Mouse (Mus musculus) forebrain, embryonic 15.5 days (tissue): ENCODE data around the gene Eme2. TPM values are rescaled to one million over a fixed set of nuclear protein-coding genes. Genes with fewer than 3 reads are reported as not detected.

Experiments used
- ATAC-seq: fragments of 200-750 bp; cut with Nextera tagmentation; replicated peaks from 2 replicates; pipeline ENCODE4 v1.8.0; 2017; ENCODE audit warnings: mild to moderate bottlenecking, moderate TSS enrichment, moderate library complexity
- H3K27ac ChIP-seq: fragments of 300-500 bp; sonication (generic); replicated peaks from 2 replicates; pipeline ENCODE4 v1.5.1; 2015; ENCODE audit warnings: mild to moderate bottlenecking, inconsistent platforms
- H3K27me3 ChIP-seq: fragments of 300-500 bp; sonication (generic); 2 replicates; pipeline ENCODE4 v1.6.1; 2015; ENCODE audit warnings: inconsistent platforms
- H3K36me3 ChIP-seq: fragments of 300-500 bp; sonication (generic); 2 replicates; pipeline ENCODE4 v1.6.1; 2015; ENCODE audit warnings: mild to moderate bottlenecking, inconsistent platforms
- H3K4me1 ChIP-seq: fragments of 300-500 bp; sonication (generic); 2 replicates; pipeline ENCODE4 v1.6.1; 2015; ENCODE audit warnings: inconsistent platforms
- H3K4me2 ChIP-seq: fragments of 300-500 bp; sonication (generic); replicated peaks from 2 replicates; pipeline ENCODE4 v1.6.1; 2015; ENCODE audit warnings: mild to moderate bottlenecking, inconsistent platforms
- H3K4me3 ChIP-seq: fragments of 300-500 bp; sonication (generic); 2 replicates; pipeline ENCODE4 v1.5.1; 2015; ENCODE audit warnings: mild to moderate bottlenecking, inconsistent platforms
- H3K9ac ChIP-seq: fragments of 300-500 bp; sonication (generic); replicated peaks from 2 replicates; pipeline ENCODE4 v1.6.1; 2015; ENCODE audit warnings: mild to moderate bottlenecking, inconsistent platforms
- H3K9me3 ChIP-seq: fragments of 300-500 bp; sonication (generic); 2 replicates; pipeline ENCODE4 v1.6.1; 2016; ENCODE audit warnings: inconsistent platforms
- WGBS: fragments of 180-500 bp; shearing (Covaris S2); methylation state at CpG from one replicate; pipeline ENCODE4 v1.1.7; 2015; ENCODE audit warnings: mixed read lengths; 5-methylcytosine and 5-hydroxymethylcytosine counted together
- polyA plus RNA-seq: library from polyadenylated mRNA; unstranded; fragments of >200 nt; fragmentation: Nextera tagmentation; extraction: Ambion mirVana; gene quantifications from 2 replicates; pipeline ENCODE4 v1.2.1, GENCODE M21; 2015

Eme2 gene
- polyA plus RNA-seq, 1 experiment from 2014 or later = 34.6 TPM

DNA sequence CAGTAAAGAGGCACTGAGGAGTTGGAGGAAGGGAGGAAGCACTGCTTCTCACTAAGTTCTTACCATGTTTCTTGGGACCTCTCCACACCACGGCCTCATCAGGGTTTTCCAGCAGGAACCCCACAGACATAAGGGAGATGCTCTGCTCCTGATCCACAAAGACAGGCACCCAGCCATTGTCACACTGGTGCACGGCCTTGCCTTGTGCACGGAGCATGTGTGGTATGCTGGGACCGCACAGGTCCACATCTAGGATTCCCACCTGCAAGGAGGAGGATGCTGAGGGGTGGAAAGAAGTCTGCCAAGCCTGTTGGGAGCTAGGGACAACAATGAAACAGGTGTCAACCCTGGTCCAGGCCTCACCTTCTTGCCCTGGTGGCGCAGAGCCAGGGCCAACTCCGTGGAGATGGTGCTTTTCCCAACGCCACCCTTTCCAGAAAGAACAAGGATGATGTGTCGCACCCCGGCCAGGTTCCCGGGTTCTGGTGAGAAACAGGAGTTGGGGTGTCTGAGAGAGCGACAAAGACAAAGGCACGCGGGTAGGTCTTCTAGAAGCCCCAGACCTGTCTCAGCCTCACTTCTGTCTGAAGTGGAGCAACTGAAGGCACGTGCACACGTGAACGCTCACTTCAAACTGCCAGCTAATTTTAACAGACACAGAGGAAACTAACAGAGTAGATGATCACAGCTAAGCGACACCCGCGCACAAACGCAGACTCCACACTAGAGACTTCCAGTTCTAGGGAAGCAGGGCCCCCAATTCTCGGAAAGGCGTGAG, 9.3 kb downstream of the Eme2 start:
- Histone ChIP-seq H3K4me3 (peak overlapping the region; percentile 58), H3K36me3 (peaks cover 31% of the 10 kb centered on the region), H3K4me2 (peak overlapping the region; percentile 79), H3K27me3 (no peaks in the 10 kb centered on the region), H3K4me1 (peaks cover 31% of the 10 kb centered on the region), H3K9ac (peak overlapping the region; percentile 43), H3K27ac (no peak overlapping the region), H3K9me3 (no peaks in the 10 kb centered on the region)
- ATAC-seq = no peak
- 26% methylated on average over 22 of the region's 22 CpGs for WGBS

DNA sequence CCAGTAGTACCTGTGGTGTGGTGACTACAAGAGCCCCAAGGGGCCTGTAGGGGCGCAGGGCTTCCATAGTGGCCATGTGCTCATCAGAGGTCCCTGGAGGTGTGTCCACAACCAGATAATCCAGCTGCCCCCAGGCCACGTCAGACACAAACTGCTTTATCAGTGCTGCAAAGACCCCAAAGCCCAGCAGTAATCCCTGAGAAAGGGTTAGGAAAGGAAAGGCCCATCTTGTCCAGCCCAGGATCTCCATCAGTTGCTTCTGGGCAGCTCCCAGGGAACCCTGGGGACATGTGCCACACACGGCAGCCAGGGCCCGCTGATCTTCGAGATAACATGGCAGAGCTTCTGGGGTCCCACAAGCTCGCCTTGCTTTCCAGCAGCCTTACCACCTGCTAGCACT, 10.5 kb downstream of the Eme2 start:
- Histone ChIP-seq H3K27ac (no peak overlapping the region), H3K9ac (no peak overlapping the region), H3K9me3 (no peaks in the 10 kb centered on the region), H3K4me2 (no peak overlapping the region), H3K27me3 (no peaks in the 10 kb centered on the region), H3K36me3 (peaks cover 24% of the 10 kb centered on the region; the same call in 1 of the 2 replicates), H3K4me3 (no peak overlapping the region), H3K4me1 (peaks cover 31% of the 10 kb centered on the region)
- WGBS = 87% methylated on average over 6 of the region's 6 CpGs
- no peak for ATAC-seq

DNA sequence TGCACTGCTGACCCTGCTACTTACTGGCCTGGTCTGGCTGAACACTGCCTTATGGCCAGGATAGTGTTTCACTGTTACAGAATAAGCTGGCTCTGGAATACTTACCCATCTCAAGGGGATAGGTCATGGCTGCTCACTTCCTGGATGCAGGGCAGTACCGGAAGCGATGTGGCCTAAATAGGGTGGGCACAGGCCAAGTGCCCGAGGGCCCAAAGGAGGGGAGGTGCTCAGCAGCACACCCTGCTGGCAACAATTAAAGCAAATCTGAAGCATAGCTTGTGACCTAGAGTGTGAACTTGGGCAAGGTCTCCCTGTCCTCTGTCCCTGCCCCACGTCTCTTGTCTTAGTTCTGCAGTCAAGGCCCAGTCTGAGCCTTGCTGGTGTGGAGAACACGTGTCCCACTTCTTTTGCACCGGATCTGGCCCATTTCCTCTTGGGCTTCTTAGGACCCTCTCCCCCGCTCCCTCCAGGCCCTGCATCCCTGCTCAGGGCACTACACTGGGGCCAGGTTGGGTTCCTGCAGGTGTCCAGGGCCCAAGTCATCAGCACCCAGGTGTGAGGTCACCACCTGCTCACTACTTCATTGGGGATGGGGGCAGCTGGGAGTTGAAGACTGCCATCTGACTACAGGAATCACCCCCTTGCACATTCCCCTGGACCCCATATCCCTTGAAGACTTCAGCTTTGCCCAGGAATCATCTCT, 13.0 kb downstream of the Eme2 start:
- ATAC-seq = no peak
- no peak overlapping the region for H3K4me3 ChIP-seq
- H3K4me1 ChIP-seq = peaks cover 9% of the 10 kb centered on the region
- H3K4me2 ChIP-seq = no peak overlapping the region
- H3K27me3 ChIP-seq = no peaks in the 10 kb centered on the region
- H3K9ac ChIP-seq = no peak overlapping the region
- H3K36me3 ChIP-seq = peaks cover 16% of the 10 kb centered on the region; the same call in 1 of the 2 replicates
- no peaks in the 10 kb centered on the region for H3K9me3 ChIP-seq
- WGBS = 46% methylated on average over 7 of the region's 7 CpGs
- H3K27ac ChIP-seq = no peak overlapping the region

GRCm38 (mm10) chr17:24878531-24878930, 16.4 kb downstream of the Eme2 start:
- no peaks in the 10 kb centered on the region for H3K9me3 ChIP-seq
- H3K36me3 ChIP-seq = peaks cover 10% of the 10 kb centered on the region; the same call in 1 of the 2 replicates
- no peaks in the 10 kb centered on the region for H3K27me3 ChIP-seq
- H3K27ac ChIP-seq = no peak overlapping the region
- no peak overlapping the region for H3K4me2 ChIP-seq
- no peak for ATAC-seq
- H3K4me3 ChIP-seq = no peak overlapping the region
- H3K4me1 ChIP-seq = no peaks in the 10 kb centered on the region
- 73% methylated on average over 8 of the region's 8 CpGs for WGBS
- no peak overlapping the region for H3K9ac ChIP-seq

DNA sequence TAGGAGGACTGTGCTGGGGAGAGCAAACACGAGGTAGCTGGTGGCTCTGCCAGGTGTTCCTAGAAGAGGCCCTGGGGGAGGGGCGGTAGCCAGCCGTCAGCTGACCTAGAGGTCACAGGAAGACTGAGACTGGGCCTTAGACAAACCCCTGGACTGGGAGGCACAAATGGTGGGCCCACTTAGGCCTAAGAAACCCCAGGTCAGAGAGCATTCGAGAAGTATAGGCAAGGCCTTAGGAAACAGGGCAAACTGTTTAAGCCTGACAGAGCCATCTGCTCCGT, 16.8 kb downstream of the Eme2 start:
- WGBS = 34% methylated on average over 5 of the region's 5 CpGs
- no peaks in the 10 kb centered on the region for H3K9me3 ChIP-seq

DNA sequence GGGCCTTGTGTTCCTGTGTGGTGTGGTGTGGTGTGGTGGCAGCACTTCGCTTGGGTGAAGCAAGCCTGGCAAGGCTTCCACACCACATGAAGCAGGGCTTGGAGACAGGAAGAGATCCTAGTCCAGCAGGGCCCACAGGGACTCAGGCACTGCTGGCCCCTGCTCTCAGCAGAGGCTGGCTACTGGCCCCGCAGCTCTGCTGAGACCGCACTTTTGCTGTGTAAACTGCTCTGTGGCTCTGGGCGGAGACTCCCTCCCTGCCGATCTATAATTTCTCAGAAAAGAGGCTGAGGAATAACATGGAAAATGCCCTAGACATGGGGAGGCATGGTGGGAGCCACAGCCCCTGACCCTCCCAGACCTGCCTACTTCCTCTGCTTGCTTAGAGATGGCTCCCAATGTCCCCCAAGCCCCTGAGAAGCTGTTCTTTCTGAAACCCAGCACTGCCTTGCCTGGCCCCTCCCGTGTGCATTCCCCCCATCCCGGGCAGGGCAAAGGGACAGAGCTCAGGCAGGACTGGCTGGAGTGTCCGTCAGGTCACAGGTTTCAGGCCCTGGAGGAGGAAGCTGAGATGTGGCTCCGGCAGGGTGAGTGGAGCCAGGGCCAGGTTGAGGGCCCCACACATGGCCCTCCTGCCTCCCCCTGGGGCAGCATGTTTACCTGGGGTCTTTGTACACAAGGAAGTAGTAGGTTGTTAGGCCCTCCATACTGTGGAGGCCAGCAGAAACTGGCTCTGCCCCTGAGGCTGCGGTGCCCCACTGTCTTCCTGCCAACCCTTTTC, 17.4 kb downstream of the Eme2 start:
- no peak for ATAC-seq
- H3K27ac ChIP-seq = no peak overlapping the region
- 0 out of 2 replicates have a peak, but pooled peaks cover 1% of the 10 kb centered on the region for H3K36me3 ChIP-seq
- H3K9ac ChIP-seq = no peak overlapping the region
- H3K4me1 ChIP-seq = no peaks in the 10 kb centered on the region
- WGBS = 64% methylated on average over 10 of the region's 10 CpGs
- H3K4me3 ChIP-seq = no peak overlapping the region
- H3K9me3 ChIP-seq = no peaks in the 10 kb centered on the region
- no peaks in the 10 kb centered on the region for H3K27me3 ChIP-seq
- H3K4me2 ChIP-seq = no peak overlapping the region

More for the DNA sequence above, 16.8 kb downstream of the Eme2 start:
- H3K4me1 ChIP-seq = no peaks in the 10 kb centered on the region
- H3K4me2 ChIP-seq = no peak overlapping the region
- H3K4me3 ChIP-seq = no peak overlapping the region
- no peak overlapping the region for H3K27ac ChIP-seq
- H3K36me3 ChIP-seq = 0 out of 2 replicates have a peak, but pooled peaks cover 6% of the 10 kb centered on the region
- H3K27me3 ChIP-seq = no peaks in the 10 kb centered on the region
- no peak for ATAC-seq
- H3K9ac ChIP-seq = no peak overlapping the region

DNA sequence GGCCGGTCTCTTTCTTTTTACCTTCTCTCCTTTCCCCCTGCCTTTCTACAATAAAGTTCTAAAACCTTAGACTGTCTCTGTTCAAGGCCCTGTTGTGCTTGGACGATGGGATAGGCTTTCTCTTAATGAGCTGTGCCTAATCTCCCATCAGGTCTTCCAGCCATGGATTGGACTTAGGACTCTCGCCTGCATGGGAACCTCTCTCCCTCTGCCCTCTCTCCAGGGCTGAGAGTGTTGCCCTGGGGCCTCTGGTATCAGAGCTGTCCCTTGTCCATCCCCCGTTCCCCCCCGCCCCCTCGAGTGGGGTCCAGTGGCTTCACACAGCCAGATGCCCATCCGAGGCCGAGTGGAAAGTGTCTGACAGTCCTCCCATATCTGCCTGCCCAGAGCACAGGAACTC, 19.9 kb downstream of the Eme2 start:
- no peaks in the 10 kb centered on the region for H3K27me3 ChIP-seq
- WGBS = 80% methylated on average over 8 of the region's 8 CpGs
- no peak for ATAC-seq

DNA sequence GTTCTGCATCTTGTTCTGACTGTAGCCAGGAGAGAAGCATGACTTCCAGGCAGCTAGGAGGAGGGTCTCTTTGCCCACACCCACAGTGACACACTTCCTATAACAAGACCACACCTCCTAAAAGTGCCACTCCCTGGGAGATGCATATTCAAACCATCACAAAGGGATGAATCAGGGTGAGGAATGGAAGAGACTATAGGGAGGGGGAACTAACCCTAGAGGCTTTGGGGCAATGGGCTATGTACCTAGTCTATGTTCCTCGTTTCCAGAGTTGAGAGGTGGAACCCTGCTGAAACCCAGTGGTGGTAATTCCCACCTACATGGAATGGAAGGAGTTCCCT, 20.5 kb downstream of the Eme2 start:
- no peak for ATAC-seq
- Histone ChIP-seq H3K4me1 (no peaks in the 10 kb centered on the region), H3K4me3 (no peak overlapping the region), H3K27ac (no peak overlapping the region), H3K36me3 (no peaks in the 10 kb centered on the region), H3K9me3 (no peaks in the 10 kb centered on the region), H3K9ac (no peak overlapping the region), H3K27me3 (no peaks in the 10 kb centered on the region), H3K4me2 (no peak overlapping the region)
- WGBS = 46% methylated on average over 1 of the region's 1 CpGs

More for the DNA sequence above, 19.9 kb downstream of the Eme2 start:
- no peaks in the 10 kb centered on the region for H3K36me3 ChIP-seq
- H3K4me1 ChIP-seq = no peaks in the 10 kb centered on the region
- H3K4me3 ChIP-seq = no peak overlapping the region
- no peak overlapping the region for H3K4me2 ChIP-seq
- no peak overlapping the region for H3K9ac ChIP-seq
- no peak overlapping the region for H3K27ac ChIP-seq
- no peaks in the 10 kb centered on the region for H3K9me3 ChIP-seq

GRCm38 (mm10) chr17:24873695-24874404, 21.0 kb downstream of the Eme2 start:
- Histone ChIP-seq H3K9me3 (no peaks in the 10 kb centered on the region), H3K27me3 (no peaks in the 10 kb centered on the region), H3K4me1 (no peaks in the 10 kb centered on the region), H3K4me2 (no peak overlapping the region), H3K36me3 (no peaks in the 10 kb centered on the region), H3K27ac (no peak overlapping the region), H3K9ac (no peak overlapping the region), H3K4me3 (no peak overlapping the region)
- 59% methylated on average over 4 of the region's 4 CpGs for WGBS
- no peak for ATAC-seq

- ATAC-seq = no peak
- no peaks in the 10 kb centered on the region for H3K4me1 ChIP-seq
- no peak overlapping the region for H3K4me3 ChIP-seq
- H3K9me3 ChIP-seq = no peaks in the 10 kb centered on the region
- WGBS = 94% methylated on average over 10 of the region's 10 CpGs
- no peak overlapping the region for H3K4me2 ChIP-seq
- H3K9ac ChIP-seq = no peak overlapping the region
- no peak overlapping the region for H3K27ac ChIP-seq
- peaks cover 9% of the 10 kb centered on the region; the same call in 1 of the 2 replicates for H3K36me3 ChIP-seq
- H3K27me3 ChIP-seq = no peaks in the 10 kb centered on the region
Observed at GRCm38 (mm10) chr17:24867914-24868313, 27.0 kb downstream of the Eme2 start.

DNA sequence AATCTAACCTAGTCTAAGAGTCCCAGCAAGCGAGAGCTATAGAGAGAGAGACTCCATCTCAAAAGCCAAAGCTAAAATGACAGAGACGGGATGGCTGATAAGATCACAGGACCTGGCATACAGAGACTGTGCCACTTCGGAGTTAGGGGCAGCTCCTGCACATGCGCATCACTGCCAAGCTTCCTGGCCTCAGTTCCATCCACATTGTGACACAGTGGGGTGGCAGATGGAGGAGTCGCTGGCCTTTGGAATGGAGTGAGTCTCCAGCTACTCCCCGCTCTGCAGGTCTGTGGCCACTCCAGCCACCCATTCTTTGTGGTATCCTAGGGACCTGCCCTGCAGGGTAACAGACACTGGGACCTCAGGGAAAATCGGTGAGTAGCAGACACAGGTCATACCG, 29.1 kb downstream of the Eme2 start, which contains the start of gene Igfals:
Igfals (plus strand) TSS at position 222 of the 400 bp plus-strand sequence.
- Histone ChIP-seq H3K36me3 (peaks cover 22% of the 10 kb centered on the region), H3K9ac (no peak within 1 kb of the TSS), H3K27ac (no peak within 1 kb of the TSS), H3K4me2 (no peak within 1 kb of the TSS), H3K4me1 (no peaks in the 10 kb centered on the region), H3K9me3 (no peaks in the 10 kb centered on the region), H3K27me3 (no peaks in the 10 kb centered on the region), H3K4me3 (no peak within 1 kb of the TSS)
- WGBS = 91% methylated on average over 8 of the region's 8 CpGs
- no peak for ATAC-seq

DNA sequence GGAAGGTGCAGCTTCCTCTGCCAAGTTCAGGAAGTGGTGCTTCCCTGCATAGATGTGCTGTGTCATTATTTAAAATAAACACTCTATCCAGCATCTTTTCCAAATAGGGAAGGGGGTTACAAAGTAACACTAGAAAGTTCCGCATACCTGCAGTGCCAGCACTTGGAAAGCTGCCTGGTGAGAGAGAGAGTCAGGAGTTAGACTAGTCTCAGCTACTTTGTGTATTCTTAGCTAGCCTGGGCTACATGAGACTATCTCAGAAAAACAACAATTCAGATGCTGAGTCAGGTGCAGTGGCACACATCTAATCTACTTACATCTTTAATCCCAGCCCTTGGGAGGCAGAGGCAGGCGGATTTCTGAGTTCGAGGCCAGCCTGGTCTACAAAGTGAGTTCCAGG, 33.1 kb downstream of the Eme2 start:
- Histone ChIP-seq H3K9ac (no peak overlapping the region), H3K36me3 (peaks cover 22% of the 10 kb centered on the region), H3K4me2 (no peak overlapping the region), H3K9me3 (no peaks in the 10 kb centered on the region), H3K27ac (no peak overlapping the region), H3K27me3 (no peaks in the 10 kb centered on the region), H3K4me3 (no peak overlapping the region), H3K4me1 (no peaks in the 10 kb centered on the region)
- no peak for ATAC-seq
- WGBS = 87% methylated on average over 3 of the region's 3 CpGs
